Mouse (Mus musculus) intestine, embryonic 14.5 days (tissue): ENCODE results near the gene Cib2. TPM values are rescaled to one million over a fixed set of nuclear protein-coding genes. Genes with fewer than 3 reads are reported as not detected.

Experiments
- ATAC-seq: fragments of 200-750 bp; cut with Nextera tagmentation; replicated peaks from 2 replicates; pipeline ENCODE4 v1.8.0; 2017; ENCODE audit warnings: low read depth, moderate number of reproducible peaks, moderate TSS enrichment, moderate library complexity; ENCODE audit not compliant: low FRiP score, low TSS enrichment
- DNase-seq: peaks from one replicate; pipeline ENCODE4 v3.0.0-alpha.2; 2018; ENCODE audit warnings: low spot score
- H3K27ac ChIP-seq: fragments of 300-500 bp; sonication (generic); 2 replicates; pipeline ENCODE4 v1.5.1; 2014; ENCODE audit warnings: low read depth, mild to moderate bottlenecking, control low read depth
- H3K27me3 ChIP-seq: fragments of 300-500 bp; sonication (generic); replicated peaks from 2 replicates; pipeline ENCODE4 v1.6.1; 2014; ENCODE audit warnings: low read length, control low read depth; ENCODE audit not compliant: control insufficient read depth, insufficient read depth
- H3K36me3 ChIP-seq: fragments of 300-500 bp; sonication (generic); 2 replicates; pipeline ENCODE4 v1.6.1; 2014; ENCODE audit warnings: low read length, control low read depth; ENCODE audit not compliant: control insufficient read depth, insufficient read depth
- H3K4me1 ChIP-seq: fragments of 300-500 bp; sonication (generic); replicated peaks from 2 replicates; pipeline ENCODE4 v1.6.1; 2014; ENCODE audit warnings: low read length, control low read depth, mixed read lengths; ENCODE audit not compliant: control insufficient read depth, insufficient read depth
- H3K4me2 ChIP-seq: fragments of 300-500 bp; sonication (generic); 2 replicates; pipeline ENCODE4 v1.6.1; 2014; ENCODE audit warnings: low read length
- H3K4me3 ChIP-seq: fragments of 300-500 bp; sonication (generic); 2 replicates; pipeline ENCODE4 v1.5.1; 2014; ENCODE audit warnings: low read depth, low read length, control low read depth, mixed read lengths
- H3K9ac ChIP-seq: fragments of 300-500 bp; sonication (generic); 2 replicates; pipeline ENCODE4 v1.6.1; 2014; ENCODE audit warnings: mild to moderate bottlenecking, low read length
- H3K9me3 ChIP-seq: fragments of 300-500 bp; sonication (generic); 2 replicates; pipeline ENCODE4 v1.6.1; 2016; ENCODE audit warnings: low read length, control low read depth; ENCODE audit not compliant: control insufficient read depth
- WGBS: fragments of 180-500 bp; shearing (Covaris S2); extraction: QIAGEN DNeasy Blood & Tissue Kit; methylation state at CpG from one replicate; pipeline ENCODE4 v1.1.7; 2014; 5-methylcytosine and 5-hydroxymethylcytosine counted together
- polyA plus RNA-seq: library from polyadenylated mRNA; unstranded; fragments of >200 nt; fragmentation: Nextera tagmentation; extraction: Ambion mirVana; gene quantifications from 2 replicates; pipeline ENCODE4 v1.2.1, GENCODE M21; 2014

The Cib2 gene
- polyA plus RNA-seq, 1 experiment from 2014 or later: 15.3 TPM

- H3K9me3 ChIP-seq: no peaks in the 10 kb centered on the region
- DNase-seq (no peak), ATAC-seq (no peak)
- no peak overlapping the region for H3K9ac ChIP-seq
- WGBS: 82% methylated on average over 8 of the region's 8 CpGs
- H3K27ac ChIP-seq: no peak overlapping the region
- no peak overlapping the region for H3K4me3 ChIP-seq
- 0 out of 2 replicates have a peak overlapping the region, but pooled peaks have one; percentile 82 for H3K4me2 ChIP-seq
- no peaks in the 10 kb centered on the region for H3K36me3 ChIP-seq
- peaks cover 3% of the 10 kb centered on the region; the same call in 1 of the 2 replicates for H3K4me1 ChIP-seq
- H3K27me3 ChIP-seq: no peaks in the 10 kb centered on the region
Observed at GRCm38 (mm10) chr9:54558731-54559130, 1.3 kb downstream of the Cib2 start.

GRCm38 (mm10) chr9:54555044-54555443 is 5.0 kb downstream of the Cib2 start:
- Histone ChIP-seq H3K9ac (no peak overlapping the region), H3K27ac (no peak overlapping the region), H3K4me1 (peaks cover 3% of the 10 kb centered on the region; the same call in 1 of the 2 replicates), H3K36me3 (no peaks in the 10 kb centered on the region), H3K27me3 (no peaks in the 10 kb centered on the region), H3K9me3 (no peaks in the 10 kb centered on the region), H3K4me2 (no peak overlapping the region), H3K4me3 (no peak overlapping the region)
- ATAC-seq (no peak), DNase-seq (no peak)
- WGBS: 84% methylated on average over 2 of the region's 2 CpGs

DNA sequence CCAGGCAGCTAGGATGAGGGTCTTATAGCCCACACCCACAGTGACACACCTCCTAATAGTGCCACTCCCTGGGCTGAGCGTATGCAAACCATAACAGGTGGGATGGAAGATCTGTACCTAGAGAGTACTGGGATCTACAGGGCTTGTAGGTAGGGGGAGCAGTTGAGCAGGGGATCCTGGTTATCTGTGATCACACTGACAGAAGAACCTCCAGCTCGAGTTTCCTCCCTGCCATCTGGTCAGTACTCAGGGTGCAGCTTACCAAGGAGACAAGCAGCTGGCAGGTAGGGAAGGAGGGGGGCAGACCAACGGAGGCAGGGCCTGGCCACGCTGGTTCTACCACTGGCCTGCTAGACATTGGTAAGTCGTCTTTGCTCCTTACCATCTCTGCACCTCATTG is 7.6 kb downstream of the Cib2 start:
- Histone ChIP-seq H3K9ac (no peak overlapping the region), H3K36me3 (no peaks in the 10 kb centered on the region), H3K4me1 (no peaks in the 10 kb centered on the region), H3K9me3 (no peaks in the 10 kb centered on the region), H3K4me3 (no peak overlapping the region), H3K27me3 (no peaks in the 10 kb centered on the region), H3K27ac (no peak overlapping the region), H3K4me2 (no peak overlapping the region)
- WGBS: 17% methylated on average over 5 of the region's 5 CpGs
- peak; percentile 59 for DNase-seq
- no peak for ATAC-seq

- Histone ChIP-seq H3K4me3 (no peak overlapping the region), H3K36me3 (no peaks in the 10 kb centered on the region), H3K9me3 (no peaks in the 10 kb centered on the region), H3K9ac (no peak overlapping the region), H3K27me3 (no peaks in the 10 kb centered on the region), H3K27ac (no peak overlapping the region), H3K4me1 (no peaks in the 10 kb centered on the region), H3K4me2 (no peak overlapping the region)
- 86% methylated on average over 6 of the region's 6 CpGs for WGBS
- DNase-seq (no peak), ATAC-seq (no peak)
Observed at GRCm38 (mm10) chr9:54549433-54549832, 10.6 kb downstream of the Cib2 start.

DNA sequence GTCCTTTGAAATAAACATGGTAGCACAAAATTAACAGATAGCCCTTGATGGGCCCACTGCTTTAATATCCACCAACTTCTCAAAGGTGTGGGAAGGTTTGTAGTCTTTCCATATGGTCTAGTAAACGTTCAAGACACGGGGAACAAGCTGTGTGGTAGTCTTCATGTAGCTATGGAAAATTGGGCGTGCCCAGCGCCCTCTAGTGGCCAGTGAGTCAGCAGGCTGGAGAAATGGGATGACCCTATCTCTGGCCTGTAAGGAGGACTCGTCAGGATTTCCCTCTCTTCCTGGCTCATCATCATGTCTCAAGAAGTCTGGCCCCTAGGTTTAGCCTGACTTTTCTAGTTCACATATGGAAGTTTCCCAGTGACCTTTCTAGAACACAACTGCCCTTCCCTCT is 12.5 kb downstream of the Cib2 start:
- no peak overlapping the region for H3K27ac ChIP-seq
- WGBS: 24% methylated on average over 5 of the region's 5 CpGs
- no peaks in the 10 kb centered on the region for H3K27me3 ChIP-seq
- H3K4me1 ChIP-seq: no peaks in the 10 kb centered on the region
- no peaks in the 10 kb centered on the region for H3K9me3 ChIP-seq
- H3K36me3 ChIP-seq: no peaks in the 10 kb centered on the region
- DNase-seq: peak; percentile 63
- no peak overlapping the region for H3K4me3 ChIP-seq
- ATAC-seq: no peak
- no peak overlapping the region for H3K4me2 ChIP-seq
- no peak overlapping the region for H3K9ac ChIP-seq

- WGBS: 84% methylated on average over 4 of the region's 4 CpGs
- no peak for ATAC-seq
- no peak overlapping the region for H3K27ac ChIP-seq
Observed at GRCm38 (mm10) chr9:54544954-54545315, 15.1 kb downstream of the Cib2 start.

GRCm38 (mm10) chr9:54544212-54544953 is 15.6 kb downstream of the Cib2 start:
- Histone ChIP-seq H3K27ac (no peak overlapping the region), H3K9me3 (no peaks in the 10 kb centered on the region), H3K4me3 (no peak overlapping the region), H3K4me1 (no peaks in the 10 kb centered on the region), H3K9ac (no peak overlapping the region), H3K36me3 (no peaks in the 10 kb centered on the region), H3K27me3 (no peaks in the 10 kb centered on the region), H3K4me2 (no peak overlapping the region)
- ATAC-seq: no peak
- WGBS: 88% methylated on average over 9 of the region's 9 CpGs
- DNase-seq: no peak

More at GRCm38 (mm10) chr9:54544954-54545315, 15.1 kb downstream of the Cib2 start:
- no peak for DNase-seq
- Histone ChIP-seq H3K9me3 (no peaks in the 10 kb centered on the region), H3K4me3 (no peak overlapping the region), H3K36me3 (no peaks in the 10 kb centered on the region), H3K27me3 (no peaks in the 10 kb centered on the region), H3K4me2 (no peak overlapping the region), H3K4me1 (no peaks in the 10 kb centered on the region), H3K9ac (no peak overlapping the region)

DNA sequence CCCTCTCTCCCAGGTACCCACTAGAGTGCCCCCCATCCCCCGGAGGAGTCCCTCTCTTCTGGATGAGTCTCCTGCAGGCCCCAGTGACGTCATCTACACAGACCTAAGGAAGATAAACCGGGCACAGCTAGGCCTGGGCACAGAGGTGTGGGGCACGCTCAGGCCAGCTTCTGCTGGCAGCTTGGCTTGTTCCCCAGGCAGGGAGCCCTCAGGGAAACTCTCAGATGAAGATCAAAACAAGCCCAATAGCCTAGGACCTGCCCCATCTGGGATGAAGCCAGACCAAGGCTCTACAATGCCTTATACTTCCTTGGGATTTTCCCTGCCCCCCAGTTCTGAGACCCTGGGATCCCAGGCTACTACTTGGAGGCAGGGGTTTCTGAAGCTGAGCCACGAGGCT is 19.2 kb downstream of the Cib2 start:
- DNase-seq (no peak), ATAC-seq (no peak)
- Histone ChIP-seq H3K9ac (no peak overlapping the region), H3K4me2 (no peak overlapping the region), H3K4me3 (no peak overlapping the region), H3K36me3 (no peaks in the 10 kb centered on the region), H3K27me3 (no peaks in the 10 kb centered on the region), H3K27ac (no peak overlapping the region), H3K4me1 (no peaks in the 10 kb centered on the region), H3K9me3 (no peaks in the 10 kb centered on the region)
- 91% methylated on average over 5 of the region's 5 CpGs for WGBS

DNA sequence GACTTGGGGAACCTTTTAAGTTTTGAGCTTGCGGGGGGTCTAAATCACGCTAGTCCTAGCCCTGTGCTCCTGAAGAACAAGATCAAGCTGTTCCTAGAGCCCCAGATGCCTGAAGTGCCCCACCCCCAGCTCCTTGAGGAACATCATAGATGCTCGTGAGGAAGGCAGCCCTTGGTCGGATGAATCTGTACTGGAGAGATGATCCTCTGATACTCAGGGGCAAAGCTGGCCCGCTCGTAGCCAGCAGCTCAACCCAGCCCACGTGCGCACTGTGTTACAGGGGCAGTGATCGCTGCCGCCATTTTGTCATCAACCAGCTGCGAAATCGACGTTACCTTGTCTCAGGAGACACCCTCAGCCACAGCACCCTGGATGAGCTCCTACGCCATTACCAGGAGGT is 21.3 kb downstream of the Cib2 start, which contains the start of gene Sh2d7:
Gene Sh2d7, plus strand, starts transcription at position 301 of the 400 bp plus-strand sequence.
- H3K4me2 ChIP-seq: no peak within 1 kb of the TSS
- no peak for ATAC-seq
- H3K27me3 ChIP-seq: no peaks in the 10 kb centered on the region
- no peak within 1 kb of the TSS for H3K9ac ChIP-seq
- H3K36me3 ChIP-seq: no peaks in the 10 kb centered on the region
- peak; percentile 37 for DNase-seq
- H3K9me3 ChIP-seq: no peaks in the 10 kb centered on the region
- no peaks in the 10 kb centered on the region for H3K4me1 ChIP-seq
- 90% methylated on average over 14 of the region's 14 CpGs for WGBS
- no peak within 1 kb of the TSS for H3K27ac ChIP-seq
- H3K4me3 ChIP-seq: no peak within 1 kb of the TSS
